Mouse (Mus musculus) retina, postnatal 1 day (tissue): Measurements from ENCODE around the gene Adam1a.

Experiments used
- DNase-seq: peaks from one replicate; pipeline ENCODE4 v3.0.0-alpha.2; 2012

Adam1a gene

DNA sequence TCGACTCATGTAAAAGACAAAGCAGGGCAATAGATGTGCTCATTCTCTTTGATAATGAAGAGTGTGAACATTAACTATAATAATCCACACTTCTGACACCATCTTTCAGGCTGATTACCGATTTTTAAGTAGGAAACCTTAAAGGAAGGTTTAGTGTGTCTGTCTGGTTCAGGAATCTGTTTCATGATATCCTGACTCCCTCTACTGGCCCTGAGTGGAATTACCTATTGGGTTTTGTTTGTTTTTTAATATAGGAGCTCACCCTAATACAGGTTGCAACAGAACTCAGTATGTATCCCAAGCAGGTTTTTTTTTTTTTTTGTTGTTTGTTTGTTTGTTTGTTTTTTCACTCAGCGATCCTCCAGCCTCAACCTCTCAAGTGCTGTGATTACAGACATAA lies 67.6 kb downstream of the Adam1a start:
- peak; percentile 78 for DNase-seq

DNA sequence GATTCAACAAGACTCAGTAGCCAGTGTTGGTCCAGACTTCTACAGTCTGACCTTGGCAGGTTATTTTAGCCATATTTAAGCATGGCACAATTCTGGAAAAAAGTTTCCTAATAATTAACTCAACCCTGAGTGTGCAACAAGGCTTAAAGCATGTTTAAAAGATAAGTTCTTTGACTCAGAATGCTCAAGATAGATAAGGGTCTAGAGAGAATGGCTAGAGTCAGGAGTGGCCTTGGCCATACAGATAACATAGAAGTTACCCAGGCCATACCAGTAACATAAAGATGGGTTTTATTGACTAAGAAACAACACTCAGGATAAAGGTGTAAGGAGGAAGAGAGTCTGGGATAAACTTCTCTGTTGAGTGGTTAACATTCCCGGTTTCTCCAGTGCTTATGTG lies 69.2 kb downstream of the Adam1a start:
- no peak for DNase-seq

DNA sequence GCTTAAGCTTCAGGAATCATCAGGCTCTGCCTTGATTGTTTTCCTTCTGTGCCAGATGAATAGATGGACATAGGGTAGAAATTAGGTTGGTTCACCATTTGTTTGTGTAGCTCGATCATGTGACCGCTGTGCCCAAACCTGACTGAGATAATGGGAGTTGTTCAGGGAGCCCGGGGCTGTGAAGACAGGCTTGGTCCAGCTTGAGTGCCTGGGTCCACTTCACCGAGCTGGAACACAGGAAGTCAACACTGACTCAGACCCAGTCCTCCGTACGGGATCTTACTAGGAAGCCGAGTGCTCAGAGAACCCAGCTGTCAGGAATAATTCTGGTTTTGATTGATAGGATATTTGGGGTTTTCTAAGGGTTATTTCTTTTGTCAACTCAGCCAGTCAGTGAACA lies 70.7 kb downstream of the Adam1a start:
- DNase-seq, result peak; percentile 34

DNA sequence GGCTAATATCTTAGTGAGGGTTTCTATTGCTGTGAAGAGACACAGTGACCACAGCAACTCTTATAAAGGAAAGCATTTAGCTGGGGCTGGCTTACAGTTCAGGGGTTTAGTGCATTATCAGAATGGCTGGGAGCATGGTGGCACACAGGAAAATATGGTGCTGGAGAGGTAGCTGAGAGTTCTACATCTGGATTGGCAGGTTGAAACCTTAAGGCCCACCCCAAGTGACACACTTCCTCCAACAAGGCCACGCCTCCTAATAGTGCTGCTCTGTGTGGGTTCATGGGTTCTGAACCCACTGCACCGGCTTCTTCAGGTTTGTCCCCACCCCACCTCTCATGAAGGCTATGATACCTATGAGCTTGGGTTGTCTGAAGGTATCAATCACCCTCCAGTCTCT lies 72.9 kb downstream of the Adam1a start:
- DNase-seq, result no peak

DNA sequence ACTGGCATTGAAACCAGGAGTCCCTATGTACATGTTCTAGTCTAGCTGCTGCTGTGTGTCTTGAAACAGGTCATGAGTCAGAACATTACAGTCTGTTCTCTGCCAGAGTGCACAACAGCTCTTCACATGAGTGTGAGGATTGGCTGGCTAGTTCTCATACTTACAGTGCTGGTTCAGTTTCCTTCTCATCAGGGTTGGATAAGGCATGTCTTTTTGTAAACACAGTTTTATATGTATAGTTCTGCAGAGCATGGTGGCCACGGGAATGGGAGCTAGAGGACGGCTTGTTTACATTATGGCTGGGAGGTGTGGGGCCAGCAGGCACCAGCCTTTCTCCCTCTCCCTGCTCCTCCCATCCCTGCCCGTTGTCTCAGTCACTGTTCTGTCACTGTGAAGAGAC lies 75.7 kb downstream of the Adam1a start:
- no peak for DNase-seq
